Mouse (Mus musculus): ENCODE results near the gene Kcnmb1. TPM values are rescaled to one million over a fixed set of nuclear protein-coding genes. Genes with fewer than 3 reads are reported as not detected.

The Kcnmb1 gene
- total RNA-seq, 2 experiments from 2014 or later = 0.51 TPM; not detected in 1

- no peak for DNase-seq
Observed at GRCm38 (mm10) chr11:33944786-33945328, 18.0 kb upstream of the Kcnmb1 start.

DNA sequence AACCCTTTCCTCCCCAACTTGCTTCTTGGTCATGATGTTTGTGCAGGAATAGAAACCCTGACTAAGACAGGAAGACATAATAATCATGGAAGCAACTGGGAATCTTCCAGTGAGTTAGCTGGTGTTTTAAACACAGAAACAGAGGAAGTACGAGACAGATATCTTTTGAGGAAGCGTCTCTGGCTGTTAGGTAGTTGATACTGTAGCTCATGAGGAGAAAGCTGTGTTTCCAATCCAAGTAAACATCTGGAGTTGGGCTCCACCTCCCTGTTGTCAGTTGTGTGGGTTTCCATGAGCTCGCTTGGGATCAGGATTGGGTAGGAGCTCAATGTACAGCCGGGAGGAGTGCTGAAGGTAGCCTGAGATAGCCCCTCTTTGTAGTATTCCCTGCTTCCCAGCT lies 16.3 kb upstream of the Kcnmb1 start:
- no peak for DNase-seq

DNA sequence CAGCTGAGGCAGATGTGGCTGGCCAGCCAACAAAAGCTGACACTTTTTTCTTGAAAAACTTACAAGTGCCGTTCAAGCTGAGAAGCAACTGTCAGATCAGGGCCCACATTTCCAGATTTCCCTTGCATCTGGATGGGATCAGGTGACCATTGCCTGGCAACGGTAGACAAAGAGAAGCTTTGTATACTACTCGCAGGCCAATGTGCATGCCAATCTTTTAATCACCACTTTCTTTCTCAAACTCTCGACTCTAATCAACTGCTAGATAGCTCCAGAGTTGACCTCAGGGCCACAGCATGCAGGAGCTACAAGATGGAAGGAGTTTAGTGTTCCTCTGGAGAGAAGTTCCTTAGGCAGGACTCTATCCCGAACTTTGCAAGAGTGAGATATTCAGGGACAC lies 11.7 kb upstream of the Kcnmb1 start:
- no peak for DNase-seq

DNA sequence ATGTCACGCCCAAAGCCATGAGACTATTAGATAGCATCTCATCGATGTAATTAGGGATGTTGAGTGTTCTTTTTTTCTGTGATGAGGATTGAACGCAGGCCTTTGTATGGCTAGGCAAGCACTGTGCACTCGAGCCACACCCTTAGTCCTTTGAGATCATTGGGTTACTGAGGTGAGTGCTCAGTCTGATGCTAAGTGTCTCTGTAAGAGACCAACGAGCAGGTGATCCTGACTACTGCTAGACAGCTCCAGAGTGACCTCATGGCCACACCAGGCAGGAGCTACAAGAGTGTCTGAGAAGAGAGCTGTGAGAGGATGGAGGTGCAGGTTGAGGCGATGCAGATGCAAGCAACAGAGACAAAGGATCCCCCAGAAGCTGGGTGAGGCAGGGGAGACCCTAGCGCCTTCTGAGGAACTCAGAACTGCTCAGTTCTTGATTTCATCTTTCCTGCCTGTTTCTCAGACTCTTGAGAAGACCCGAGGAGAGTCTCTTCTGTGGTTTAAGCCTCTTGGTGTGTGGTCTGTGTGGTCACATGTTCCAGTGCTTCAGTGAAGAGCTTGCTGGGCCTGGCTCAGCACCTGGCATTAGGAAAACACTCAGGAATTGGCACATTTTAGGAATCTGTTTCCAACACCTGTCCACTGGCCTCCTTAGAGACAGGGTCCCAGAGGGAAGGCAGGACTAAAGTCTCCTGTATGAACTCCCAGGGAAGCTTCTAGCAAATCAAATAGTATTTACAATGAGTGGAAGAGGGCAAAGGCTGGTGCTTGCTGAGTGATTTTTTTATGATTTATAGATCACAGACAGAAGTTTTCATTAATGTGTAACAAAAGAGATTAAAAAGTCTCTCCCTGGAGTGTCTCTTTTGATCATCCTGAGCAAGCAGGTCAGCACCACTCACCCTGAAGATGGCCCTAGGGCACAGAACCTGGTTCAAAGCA lies 10.9 kb upstream of the Kcnmb1 start:
- no peak for DNase-seq

- DNase-seq = no peak
Observed at GRCm38 (mm10) chr11:33955982-33956381, 6.8 kb upstream of the Kcnmb1 start.

DNA sequence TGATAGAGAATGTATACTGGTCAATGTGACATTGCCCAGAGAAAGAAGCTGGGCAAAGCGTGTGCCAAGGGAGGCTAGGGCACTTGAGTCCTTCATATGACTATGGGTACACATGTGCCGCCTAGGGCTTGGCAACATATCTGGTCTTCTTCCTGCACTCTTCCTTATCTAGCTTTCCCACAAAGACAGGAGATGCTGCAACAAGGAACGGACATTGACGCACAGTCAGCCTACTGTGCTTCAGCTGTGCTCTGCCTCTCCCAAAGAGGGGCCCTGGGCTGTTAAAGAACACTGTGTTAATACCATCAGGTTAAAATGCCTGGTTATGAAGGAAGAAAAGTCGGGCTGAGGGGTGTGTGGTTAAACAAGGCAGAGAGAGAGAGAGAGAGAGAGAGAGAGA lies 6.2 kb upstream of the Kcnmb1 start:
- DNase-seq = no peak

- no peak for DNase-seq
Observed at GRCm38 (mm10) chr11:33957595-33957994, 5.2 kb upstream of the Kcnmb1 start.

GRCm38 (mm10) chr11:33958713-33959112 lies 4.1 kb upstream of the Kcnmb1 start:
- DNase-seq = no peak

DNA sequence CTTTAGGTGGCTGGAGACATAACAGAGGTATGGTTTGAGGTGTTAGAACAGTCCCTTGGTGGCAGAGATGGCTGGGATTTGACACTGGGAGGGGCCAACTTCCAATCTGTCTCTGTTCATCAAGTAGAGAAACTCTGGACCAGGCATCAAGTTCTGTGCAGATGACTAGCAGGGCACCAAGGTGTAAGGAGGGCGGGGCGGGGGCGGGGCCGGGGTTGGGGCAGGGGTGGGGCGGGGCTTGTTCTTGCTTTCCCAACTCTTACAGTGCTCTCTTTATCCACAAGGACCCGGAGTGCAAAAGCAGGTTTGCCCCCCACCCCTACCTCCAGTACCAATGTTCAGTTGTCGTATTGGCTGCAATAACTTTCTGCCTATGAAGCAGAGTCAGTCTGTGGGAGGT lies 635 bp upstream of the Kcnmb1 start:
- DNase-seq = no peak

DNA sequence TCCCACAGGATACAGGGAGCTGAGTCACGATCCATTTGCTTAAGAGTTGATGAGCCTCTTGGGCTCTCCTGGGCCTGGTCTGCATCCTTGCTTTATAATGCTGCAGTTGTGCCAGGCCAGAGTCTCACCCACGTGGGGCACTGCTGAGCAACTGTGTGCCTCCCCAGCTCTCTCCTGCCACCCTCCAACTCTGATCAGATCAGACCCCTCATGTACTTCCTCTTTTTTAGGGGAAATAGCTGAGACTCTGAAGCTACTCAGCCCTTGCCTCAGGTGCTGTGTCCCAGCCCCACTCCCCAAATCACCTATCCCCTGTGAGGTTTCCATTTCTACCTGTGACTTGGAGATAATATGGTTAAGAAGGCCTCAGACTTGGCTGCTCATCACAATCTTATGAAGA lies 2.6 kb downstream of the Kcnmb1 start:
- DNase-seq = no peak

DNA sequence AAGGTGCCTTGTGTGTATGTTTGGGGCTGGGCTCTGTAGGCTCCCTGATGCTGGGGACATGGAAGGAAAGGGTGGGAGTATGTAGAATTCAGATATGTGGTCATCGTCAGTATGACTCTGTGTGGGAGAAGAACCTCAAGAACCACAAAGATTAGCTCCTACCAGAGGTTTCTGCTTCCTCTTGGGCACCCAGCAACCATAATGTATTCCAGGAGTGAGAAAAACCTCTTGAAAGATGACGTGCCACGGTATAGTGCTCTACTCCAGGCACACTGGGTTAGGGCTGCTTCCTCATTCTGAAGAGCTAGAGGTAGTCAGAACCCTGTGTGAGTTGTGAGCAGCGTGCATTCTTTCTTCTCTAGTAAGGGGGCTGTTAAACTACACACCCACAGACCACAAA lies 4.9 kb downstream of the Kcnmb1 start:
- no peak for DNase-seq

DNA sequence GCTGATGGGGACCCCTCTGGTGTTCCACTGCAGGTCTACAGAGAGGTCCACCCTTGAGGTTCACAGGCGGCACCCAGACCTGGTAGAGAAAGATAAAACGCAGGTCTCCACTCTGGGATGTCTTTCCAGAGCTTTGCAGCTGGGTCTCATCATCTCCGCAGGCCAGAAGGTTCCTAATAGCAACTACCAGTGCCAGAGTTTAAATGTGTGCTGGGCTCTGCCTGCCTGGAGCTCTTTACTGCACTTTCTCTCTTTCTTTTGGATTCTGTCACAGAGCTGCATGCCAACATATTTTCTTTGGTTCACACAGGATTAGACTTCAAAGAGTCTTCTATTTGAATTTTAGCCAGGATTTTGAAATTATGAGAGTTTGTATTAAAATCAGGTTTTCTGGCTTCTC lies 6.4 kb downstream of the Kcnmb1 start:
- DNase-seq = no peak

DNA sequence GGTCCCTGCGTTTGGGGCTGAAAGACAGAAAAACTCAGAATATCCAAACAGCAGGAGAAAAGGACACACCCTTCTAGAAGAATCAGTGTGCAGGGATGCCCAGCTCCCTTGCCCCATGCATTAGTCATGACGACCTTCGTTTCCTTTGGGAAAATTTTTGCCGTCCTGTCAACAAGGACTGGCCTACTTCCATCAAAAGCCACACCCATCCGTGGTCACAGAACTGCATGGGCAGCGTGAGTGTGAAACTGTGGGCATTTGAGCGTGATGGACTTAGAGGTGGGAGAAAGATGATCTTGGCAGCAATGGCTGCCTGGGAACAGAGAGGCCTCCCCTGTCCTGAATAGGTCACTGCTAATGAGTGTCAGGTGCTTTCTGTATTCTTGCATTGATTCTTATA lies 9.3 kb downstream of the Kcnmb1 start:
- no peak for DNase-seq

GRCm38 (mm10) chr11:33974341-33975040 lies 11.7 kb downstream of the Kcnmb1 start:
- DNase-seq = no peak

DNA sequence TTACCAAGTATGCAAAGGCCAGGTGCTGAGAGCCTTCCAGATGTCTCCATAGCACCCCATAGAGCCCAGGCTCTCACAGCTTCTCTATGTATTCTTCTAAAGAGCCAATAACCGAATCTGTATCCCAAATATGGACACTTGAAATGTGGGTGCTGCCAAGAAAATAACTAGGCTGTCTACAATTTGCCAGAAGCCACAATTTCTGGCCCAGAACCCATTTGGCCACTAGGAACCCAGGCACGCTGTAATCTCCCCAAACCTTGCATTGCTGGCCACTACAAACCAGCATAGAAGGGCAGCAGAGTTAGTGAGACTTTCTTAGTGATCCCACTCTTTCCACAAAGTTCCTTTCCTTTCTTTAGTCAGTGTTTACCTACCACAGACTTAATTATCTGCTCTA lies 12.3 kb downstream of the Kcnmb1 start:
- no peak for DNase-seq

GRCm38 (mm10) chr11:33980146-33980545 lies 17.3 kb downstream of the Kcnmb1 start:
- DNase-seq = no peak

GRCm38 (mm10) chr11:33986525-33986924 lies 23.7 kb downstream of the Kcnmb1 start:
- DNase-seq = no peak

GRCm38 (mm10) chr11:33990002-33990401 lies 27.2 kb downstream of the Kcnmb1 start:
- DNase-seq = no peak

DNA sequence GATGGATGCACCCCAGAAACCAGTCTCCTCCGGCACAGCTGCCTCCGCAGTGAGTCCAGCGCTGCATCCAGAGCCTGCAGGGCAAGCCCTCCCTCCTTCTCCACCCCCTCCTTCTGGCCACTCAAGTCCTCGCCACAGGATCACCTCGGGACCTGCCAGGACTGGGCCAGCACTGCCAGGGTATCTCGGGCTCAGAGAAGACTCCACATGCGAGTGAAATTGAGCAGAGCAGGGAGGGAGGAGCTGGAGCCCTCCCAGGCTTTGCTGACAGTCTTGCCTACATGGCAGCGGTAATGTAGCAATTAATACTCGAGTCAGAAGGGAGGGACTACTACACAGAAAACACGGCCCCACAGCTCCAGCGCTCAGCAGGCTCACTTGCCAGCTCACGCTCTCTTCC lies 30.1 kb downstream of the Kcnmb1 start, which contains the start of gene Kcnip1:
TSS of gene Kcnip1 (minus strand) at position 215 of the 400 bp plus-strand sequence.
- peak; percentile 77 for DNase-seq

GRCm38 (mm10) chr11:33993496-33993895 lies 30.7 kb downstream of the Kcnmb1 start:
- no peak for DNase-seq

- no peak for DNase-seq
Observed at GRCm38 (mm10) chr11:33998244-33998643, 35.4 kb downstream of the Kcnmb1 start.

DNA sequence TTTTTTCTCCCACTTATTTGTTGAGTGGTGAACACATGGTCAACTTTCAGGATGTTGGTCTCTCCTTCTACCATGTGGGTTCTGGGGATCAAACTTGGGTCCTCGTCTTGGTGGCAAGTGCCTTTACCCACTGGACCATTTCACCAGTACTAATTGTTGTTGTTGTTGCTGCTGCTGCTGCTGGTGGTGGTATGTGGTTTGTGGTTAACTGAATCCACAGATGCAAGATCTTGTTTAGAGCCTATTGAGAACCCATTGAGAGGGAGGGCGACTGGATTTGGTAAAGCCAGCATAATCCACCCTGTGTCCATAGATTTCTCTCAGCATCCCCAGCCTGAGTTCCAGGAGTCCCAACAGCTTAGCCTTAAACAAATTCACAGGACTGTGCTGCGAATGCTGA lies 37.6 kb downstream of the Kcnmb1 start:
- no peak for DNase-seq

- peak; percentile 26 for DNase-seq
Observed at GRCm38 (mm10) chr11:34001938-34002592, 39.3 kb downstream of the Kcnmb1 start.

Data from gastrocnemius, postnatal 25 days (tissue).